Mouse (Mus musculus): Measurements from ENCODE around the gene Sf3b6. TPM values are rescaled to one million over a fixed set of nuclear protein-coding genes. Genes with fewer than 3 reads are reported as not detected.

The Sf3b6 gene
- total and polyA plus RNA-seq, 2 experiments from 2014 or later = 53.2 to 144 TPM

GRCm38 (mm10) chr12:4872983-4873477, 55.7 kb downstream of the Sf3b6 start:
- H3K4me2 ChIP-seq (ENCODE audit: low read depth, low read length) = no peak overlapping the region
- H3K4me3 ChIP-seq (ENCODE audit: low read depth, low read length) = no peak overlapping the region
- H3K4me1 ChIP-seq (ENCODE audit: control insufficient read depth, insufficient read depth) = peaks cover 15% of the 10 kb centered on the region; the same call in 1 of the 2 replicates
- no peak overlapping the region for H3K27ac ChIP-seq (ENCODE audit: low read depth)
- no peak for ATAC-seq (ENCODE audit: insufficient read depth, low read depth)
- no peaks in the 10 kb centered on the region for H3K27me3 ChIP-seq (ENCODE audit: control insufficient read depth, insufficient read depth, low read length)
- WGBS = 61% methylated on average over 5 of the region's 5 CpGs
- no peak overlapping the region for H3K9ac ChIP-seq (replicated peaks; ENCODE audit: low read depth, low read length)
- H3K36me3 ChIP-seq (replicated peaks; ENCODE audit: control insufficient read depth, insufficient read depth, low read length) = no peaks in the 10 kb centered on the region
- H3K9me3 ChIP-seq (replicated peaks; ENCODE audit: control insufficient read depth, low read length) = no peaks in the 10 kb centered on the region
- DNase-seq (ENCODE audit: low spot score) = no peak
- no peak for TF ChIP-seq CTCF (IDR thresholded peaks at IDR 0.05; ENCODE audit: low read depth)
- TF ChIP-seq EP300 (IDR thresholded peaks at IDR 0.05; ENCODE audit: low read depth) = no peak

- H3K27me3 ChIP-seq (ENCODE audit: control insufficient read depth, insufficient read depth, low read length) = no peaks in the 10 kb centered on the region
- peaks cover 15% of the 10 kb centered on the region; the same call in 1 of the 2 replicates for H3K4me1 ChIP-seq (ENCODE audit: control insufficient read depth, insufficient read depth)
- H3K4me2 ChIP-seq (ENCODE audit: low read depth, low read length) = peak overlapping the region; percentile 68
- no peak for TF ChIP-seq EP300 (IDR thresholded peaks at IDR 0.05; ENCODE audit: low read depth)
- no peak for TF ChIP-seq CTCF (IDR thresholded peaks at IDR 0.05; ENCODE audit: low read depth)
- H3K9ac ChIP-seq (replicated peaks; ENCODE audit: low read depth, low read length) = no peak overlapping the region
- no peak overlapping the region for H3K4me3 ChIP-seq (ENCODE audit: low read depth, low read length)
- WGBS = 69% methylated on average over 6 of the region's 6 CpGs
- DNase-seq (ENCODE audit: low spot score) = no peak
- H3K36me3 ChIP-seq (replicated peaks; ENCODE audit: control insufficient read depth, insufficient read depth, low read length) = 0 out of 2 replicates have a peak, but pooled peaks cover 4% of the 10 kb centered on the region
- H3K27ac ChIP-seq (ENCODE audit: low read depth) = no peak overlapping the region
- no peaks in the 10 kb centered on the region for H3K9me3 ChIP-seq (replicated peaks; ENCODE audit: control insufficient read depth, low read length)
- ATAC-seq (ENCODE audit: insufficient read depth, low read depth) = no peak
These were observed 56.2 kb downstream of the Sf3b6 start for GRCm38 (mm10) chr12:4873531-4873930.

- Histone ChIP-seq H3K27me3 (ENCODE audit: control insufficient read depth, insufficient read depth, low read length) (no peaks in the 10 kb centered on the region), H3K27ac (ENCODE audit: low read depth) (no peak within 1 kb of the TSS), H3K36me3 (replicated peaks; ENCODE audit: control insufficient read depth, insufficient read depth, low read length) (peaks cover 9% of the 10 kb centered on the region), H3K9me3 (replicated peaks; ENCODE audit: control insufficient read depth, low read length) (no peaks in the 10 kb centered on the region), H3K4me3 (ENCODE audit: low read depth, low read length) (peak within 1 kb of the TSS; percentile 37), H3K9ac (replicated peaks; ENCODE audit: low read depth, low read length) (no peak within 1 kb of the TSS), H3K4me1 (ENCODE audit: control insufficient read depth, insufficient read depth) (peaks cover 15% of the 10 kb centered on the region; the same call in 1 of the 2 replicates), H3K4me2 (ENCODE audit: low read depth, low read length) (peak within 1 kb of the TSS; percentile 68)
- DNase-seq (ENCODE audit: low spot score) (peak; percentile 60), ATAC-seq (ENCODE audit: insufficient read depth, low read depth) (peak; percentile 83)
- 3% methylated on average over 24 of the region's 24 CpGs for WGBS
- TF ChIP-seq EP300 (IDR thresholded peaks at IDR 0.05; ENCODE audit: low read depth) (no peak), CTCF (IDR thresholded peaks at IDR 0.05; ENCODE audit: low read depth) (no peak)
These were observed 57.0 kb downstream of the Sf3b6 start, which contains the start of gene Mfsd2b for GRCm38 (mm10) chr12:4874161-4874927. Gene Mfsd2b (minus strand): TSS chr12:4874359.

GRCm38 (mm10) chr12:4875623-4876022, 58.3 kb downstream of the Sf3b6 start:
- Histone ChIP-seq H3K4me1 (ENCODE audit: control insufficient read depth, insufficient read depth) (peaks cover 15% of the 10 kb centered on the region; the same call in 1 of the 2 replicates), H3K27me3 (ENCODE audit: control insufficient read depth, insufficient read depth, low read length) (no peaks in the 10 kb centered on the region), H3K27ac (ENCODE audit: low read depth) (no peak overlapping the region), H3K4me3 (ENCODE audit: low read depth, low read length) (no peak overlapping the region), H3K4me2 (ENCODE audit: low read depth, low read length) (no peak overlapping the region), H3K9me3 (replicated peaks; ENCODE audit: control insufficient read depth, low read length) (no peaks in the 10 kb centered on the region), H3K36me3 (replicated peaks; ENCODE audit: control insufficient read depth, insufficient read depth, low read length) (peaks cover 13% of the 10 kb centered on the region), H3K9ac (replicated peaks; ENCODE audit: low read depth, low read length) (no peak overlapping the region)
- no peak for ATAC-seq (ENCODE audit: insufficient read depth, low read depth)
- no peak for DNase-seq (ENCODE audit: low spot score)
- no peak for TF ChIP-seq CTCF (IDR thresholded peaks at IDR 0.05; ENCODE audit: low read depth)
- no peak for TF ChIP-seq EP300 (IDR thresholded peaks at IDR 0.05; ENCODE audit: low read depth)
- WGBS = 85% methylated on average over 8 of the region's 8 CpGs

Other genes with a start within 250 kb of the Sf3b6 start
- gene Itsn2, start 224.9 kb upstream of the Sf3b6 start, total RNA-seq (2014; rRNA removed; ENCODE audit: low replicate concordance) = 39.7 and 44.3 TPM in 2 replicates
- gene Itsn2, start 224.9 kb upstream of the Sf3b6 start, polyA plus RNA-seq (2015; fragmentation: Nextera tagmentation; extraction: Ambion mirVana) = 19.6 and 22.7 TPM in 2 replicates
- gene Gm3625, start 224.6 kb upstream of the Sf3b6 start, total RNA-seq (2014; rRNA removed; ENCODE audit: low replicate concordance) = not detected in 2 replicates
- not detected in 2 replicates for gene Gm3625, start 224.6 kb upstream of the Sf3b6 start, polyA plus RNA-seq (2015; fragmentation: Nextera tagmentation; extraction: Ambion mirVana)
- 0.08 and 0.65 TPM in 2 replicates for gene Fam228a, start 79.1 kb upstream of the Sf3b6 start, total RNA-seq (2014; rRNA removed; ENCODE audit: low replicate concordance)
- 0.14 TPM in 1 of 2 replicates, not detected in the other for gene Fam228a, start 79.1 kb upstream of the Sf3b6 start, polyA plus RNA-seq (2015; fragmentation: Nextera tagmentation; extraction: Ambion mirVana)
- gene Pfn4, start 48.5 kb upstream of the Sf3b6 start, total RNA-seq (2014; rRNA removed; ENCODE audit: low replicate concordance) = 2.7 TPM in 1 of 2 replicates, not detected in the other
- 3.4 TPM in 2 replicates for gene Pfn4, start 48.5 kb upstream of the Sf3b6 start, polyA plus RNA-seq (2015; fragmentation: Nextera tagmentation; extraction: Ambion mirVana)
- gene Fam228b, start 48.3 kb upstream of the Sf3b6 start, total RNA-seq (2014; rRNA removed; ENCODE audit: low replicate concordance) = 0.19 and 3.4 TPM in 2 replicates
- gene Fam228b, start 48.3 kb upstream of the Sf3b6 start, polyA plus RNA-seq (2015; fragmentation: Nextera tagmentation; extraction: Ambion mirVana) = 2.3 and 3.3 TPM in 2 replicates
- gene Fkbp1b, start 24.0 kb downstream of the Sf3b6 start, total RNA-seq (2014; rRNA removed; ENCODE audit: low replicate concordance) = 0.34 and 1.5 TPM in 2 replicates
- gene Fkbp1b, start 24.0 kb downstream of the Sf3b6 start, polyA plus RNA-seq (2015; fragmentation: Nextera tagmentation; extraction: Ambion mirVana) = 5.2 and 6.2 TPM in 2 replicates
- gene Wdcp, start 25.8 kb downstream of the Sf3b6 start, total RNA-seq (2014; rRNA removed; ENCODE audit: low replicate concordance) = 6.2 and 7.8 TPM in 2 replicates
- 12.6 and 14.6 TPM in 2 replicates for gene Wdcp, start 25.8 kb downstream of the Sf3b6 start, polyA plus RNA-seq (2015; fragmentation: Nextera tagmentation; extraction: Ambion mirVana)
- gene Mfsd2b, start 56.8 kb downstream of the Sf3b6 start, total RNA-seq (2014; rRNA removed; ENCODE audit: low replicate concordance) = 1.1 TPM in 1 of 2 replicates, not detected in the other
- gene Mfsd2b, start 56.8 kb downstream of the Sf3b6 start, polyA plus RNA-seq (2015; fragmentation: Nextera tagmentation; extraction: Ambion mirVana) = 0.69 and 0.79 TPM in 2 replicates
- gene Ubxn2a, start 90.2 kb downstream of the Sf3b6 start, total RNA-seq (2014; rRNA removed; ENCODE audit: low replicate concordance) = 18.7 and 21.0 TPM in 2 replicates
- gene Ubxn2a, start 90.2 kb downstream of the Sf3b6 start, polyA plus RNA-seq (2015; fragmentation: Nextera tagmentation; extraction: Ambion mirVana) = 44.7 and 45.1 TPM in 2 replicates
- gene Atad2b, start 99.8 kb downstream of the Sf3b6 start, total RNA-seq (2014; rRNA removed; ENCODE audit: low replicate concordance) = 11.7 and 18.2 TPM in 2 replicates
- gene Atad2b, start 99.8 kb downstream of the Sf3b6 start, polyA plus RNA-seq (2015; fragmentation: Nextera tagmentation; extraction: Ambion mirVana) = 4.9 and 5.4 TPM in 2 replicates

Data from heart, postnatal 0 days (tissue).